Mouse (Mus musculus) CD4-positive helper T cell, adult 2 months (primary cell): ENCODE data around the gene Pafah2.
A peak's percentile ranks its signal among the peaks of the same experiment; 100 is the strongest.

Experiments
- DNase-seq: peaks from one replicate; pipeline ENCODE4 v3.0.0-alpha.2; 2012; ENCODE audit warnings: low read depth, missing footprints, low spot score

Pafah2 gene

DNA sequence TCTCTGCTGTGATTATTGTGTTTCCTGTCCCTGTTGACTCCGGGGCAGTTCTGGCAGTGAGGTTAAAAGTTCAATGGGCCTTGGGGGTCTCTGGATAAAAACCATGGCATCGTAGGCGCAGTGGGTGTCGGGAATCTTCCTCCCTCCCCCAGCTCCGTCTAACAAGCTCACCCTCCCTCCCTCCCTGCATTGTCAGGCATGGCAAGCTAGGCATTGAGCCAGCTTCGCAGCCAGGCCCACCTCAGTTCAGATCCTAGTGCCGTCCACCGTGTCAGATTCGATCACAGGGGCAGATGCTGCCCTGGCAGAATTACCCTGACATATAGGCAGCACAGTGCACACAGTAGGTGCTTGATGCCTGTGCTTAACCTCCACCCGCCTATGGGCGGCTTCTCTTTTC, 25.9 kb downstream of the Pafah2 start:
- no peak for DNase-seq

DNA sequence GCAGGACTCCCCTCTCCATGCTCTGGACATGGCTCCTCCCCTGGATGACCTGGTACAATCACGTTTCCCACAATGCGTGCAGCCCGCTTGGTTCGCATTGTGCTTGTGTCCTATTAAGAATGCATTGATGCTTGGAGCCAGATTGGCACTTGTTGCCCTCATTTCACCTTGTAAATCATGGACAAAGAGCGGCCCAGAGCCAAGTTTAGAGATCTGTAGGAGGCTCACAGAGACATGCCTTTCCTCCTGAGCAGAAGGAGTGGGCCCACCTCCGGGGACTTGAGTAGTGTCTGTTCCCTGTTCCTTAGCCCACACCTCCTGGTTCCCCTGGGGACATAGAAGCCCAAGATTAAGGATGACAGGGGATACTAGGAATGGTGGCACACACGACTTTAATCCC, 27.8 kb downstream of the Pafah2 start:
- DNase-seq, result no peak

DNA sequence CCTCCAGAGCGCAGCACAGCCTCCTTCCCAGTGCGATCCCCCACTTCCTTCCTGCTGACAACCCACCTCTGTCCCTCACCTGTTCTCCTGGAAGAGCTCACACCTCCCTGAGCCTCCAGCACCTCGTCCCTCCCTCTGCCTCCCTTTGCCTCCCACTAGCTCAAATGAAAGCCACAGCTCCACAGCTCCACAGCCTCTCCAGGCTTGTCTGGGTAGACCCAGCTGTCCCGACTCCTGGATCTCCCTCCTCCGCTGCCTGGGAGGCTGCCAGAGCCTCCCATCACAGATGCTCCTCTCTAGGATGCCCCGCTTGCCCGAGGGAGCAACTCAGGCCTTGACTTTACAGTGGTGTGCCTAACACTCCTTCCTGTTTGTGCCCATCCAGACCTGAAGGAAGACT, 29.0 kb downstream of the Pafah2 start:
- DNase-seq, result no peak

DNA sequence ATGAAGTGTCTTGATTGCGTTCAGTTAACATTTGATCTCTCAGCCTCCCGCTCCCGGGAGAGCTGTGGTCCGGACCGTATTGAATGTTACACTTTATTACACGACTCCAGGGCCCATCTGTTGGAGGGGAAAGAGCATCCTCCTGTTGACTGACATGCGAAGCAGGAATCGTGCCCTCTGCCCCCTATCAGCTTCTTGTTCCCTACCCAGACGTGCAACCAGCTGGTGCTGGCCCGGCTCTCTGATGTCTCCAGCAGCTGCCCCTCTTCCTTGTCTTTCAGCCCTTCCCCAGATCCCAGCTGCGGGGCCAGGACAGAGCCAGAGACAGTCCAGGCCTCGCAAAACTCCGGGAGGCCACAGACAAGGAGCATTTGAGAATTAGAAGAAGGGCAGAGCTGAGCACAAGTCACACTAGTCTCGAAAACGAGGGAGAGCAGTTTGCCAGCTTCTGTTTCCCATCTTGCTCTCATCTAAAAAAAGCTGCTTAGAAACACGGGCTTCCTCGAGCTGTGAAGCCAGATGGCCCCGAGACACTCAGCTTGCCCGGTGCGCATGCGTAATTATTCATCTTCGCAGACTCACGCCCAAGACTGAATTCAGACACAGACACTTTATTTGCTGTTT, 34.4 kb downstream of the Pafah2 start:
- DNase-seq, result no peak

DNA sequence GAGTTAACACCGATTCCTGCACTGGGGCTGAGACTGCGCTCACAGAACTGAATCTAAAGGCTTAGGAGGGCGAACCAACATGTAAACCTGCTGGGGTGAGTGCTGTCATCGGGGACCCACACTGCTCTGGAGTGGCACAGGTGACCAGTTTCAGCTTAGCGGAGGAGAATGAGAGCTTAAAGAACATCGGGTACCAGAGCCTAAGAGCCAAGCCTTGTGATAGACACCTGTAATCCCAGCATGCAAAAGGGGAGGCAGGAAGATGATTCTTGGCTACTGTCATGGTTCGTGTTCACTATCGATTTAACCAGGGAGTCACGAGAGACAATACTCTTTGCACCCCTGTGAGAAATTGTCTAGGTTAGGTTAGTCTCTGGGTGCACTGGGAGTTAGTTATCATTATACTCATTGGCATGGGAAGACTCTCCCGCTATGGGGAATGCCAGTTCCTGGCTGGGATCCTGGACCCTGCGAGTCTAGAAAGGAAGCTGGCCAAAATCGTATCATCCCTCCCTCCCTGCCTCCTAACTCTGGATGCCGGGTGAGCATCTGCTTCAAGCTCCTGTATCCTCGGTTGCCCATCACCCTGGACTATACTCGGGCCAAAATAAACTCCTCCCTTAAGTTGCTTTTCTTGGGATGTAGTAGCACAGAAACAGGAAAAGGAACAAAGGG, 36.7 kb downstream of the Pafah2 start:
- no peak for DNase-seq

DNA sequence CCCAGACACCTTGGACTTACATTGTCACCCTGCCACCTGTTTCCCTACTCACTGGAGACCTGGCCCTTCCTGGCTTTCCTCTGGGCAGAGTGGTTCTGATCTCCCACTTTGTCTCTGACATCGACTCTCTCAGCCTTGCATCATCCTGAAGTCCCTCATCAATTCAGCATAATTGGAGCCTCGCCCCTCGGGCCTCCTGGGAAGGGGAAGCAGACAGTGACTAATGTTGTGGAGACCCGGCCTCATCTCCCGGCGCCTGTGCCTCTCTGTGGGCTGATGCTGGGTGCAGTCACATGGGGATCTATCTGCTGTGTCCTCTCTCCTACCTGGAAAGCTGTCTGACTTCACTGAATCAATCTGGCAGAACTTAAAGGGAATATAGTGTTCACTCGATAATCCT, 40.1 kb downstream of the Pafah2 start:
- DNase-seq, result no peak

DNA sequence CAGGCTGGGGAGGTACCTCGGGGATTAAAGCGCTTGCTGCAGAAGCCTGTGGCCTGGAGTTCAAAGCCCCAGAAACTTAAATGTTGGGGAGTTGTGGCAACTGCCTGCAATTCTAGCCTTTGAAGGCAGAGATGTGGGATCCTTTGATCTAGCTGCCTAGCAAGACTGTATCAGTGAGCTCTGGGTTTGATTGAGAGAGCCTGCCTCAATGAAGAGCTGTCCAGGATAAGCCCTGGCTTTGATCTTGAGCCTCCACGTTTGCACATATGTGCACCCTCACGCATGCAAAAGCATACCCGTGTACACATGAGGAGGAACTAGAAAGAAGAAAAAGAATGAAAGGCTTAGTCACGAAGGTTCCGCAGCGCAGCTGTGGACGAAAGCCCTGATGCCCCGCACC, 40.5 kb downstream of the Pafah2 start:
- peak; percentile 37 for DNase-seq

DNA sequence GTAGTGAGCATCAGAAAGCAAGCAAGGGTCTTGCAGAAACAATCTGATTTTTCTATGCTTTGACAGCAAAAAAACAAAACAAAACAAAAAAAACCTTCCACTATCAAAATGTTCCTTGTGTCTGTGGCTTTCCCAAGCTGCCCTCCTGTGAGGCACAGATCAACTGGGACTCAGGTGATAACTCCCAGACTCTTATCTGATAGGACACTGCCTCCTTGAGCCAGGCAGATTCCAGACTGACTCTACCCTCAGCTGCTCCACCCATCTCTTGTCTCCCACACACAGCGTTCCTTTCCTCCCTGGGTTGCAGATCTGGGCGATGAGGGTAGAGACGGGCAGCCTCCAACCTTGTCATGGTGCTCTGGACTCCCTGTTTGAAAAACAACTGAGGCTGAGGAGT, 43.0 kb downstream of the Pafah2 start:
- DNase-seq, result no peak

DNA sequence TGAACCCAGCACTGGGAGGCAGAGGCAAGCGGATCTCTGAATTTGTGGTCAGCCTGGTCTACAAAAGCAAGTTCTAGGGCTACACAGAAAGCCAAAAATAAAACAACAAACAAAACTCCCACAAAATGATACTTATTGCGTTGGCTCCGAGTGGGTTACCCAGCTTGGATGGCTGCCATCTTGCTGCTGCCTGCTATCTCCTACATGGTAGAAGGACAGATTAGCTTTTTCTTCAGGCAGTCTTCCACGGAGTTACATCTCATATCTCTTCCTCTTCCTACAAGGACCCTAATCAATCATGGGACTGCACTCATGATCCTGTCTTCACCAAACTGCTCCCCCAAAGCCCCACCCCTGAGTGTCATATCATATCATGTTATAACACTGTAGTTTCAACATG, 43.8 kb downstream of the Pafah2 start:
- DNase-seq, result no peak

DNA sequence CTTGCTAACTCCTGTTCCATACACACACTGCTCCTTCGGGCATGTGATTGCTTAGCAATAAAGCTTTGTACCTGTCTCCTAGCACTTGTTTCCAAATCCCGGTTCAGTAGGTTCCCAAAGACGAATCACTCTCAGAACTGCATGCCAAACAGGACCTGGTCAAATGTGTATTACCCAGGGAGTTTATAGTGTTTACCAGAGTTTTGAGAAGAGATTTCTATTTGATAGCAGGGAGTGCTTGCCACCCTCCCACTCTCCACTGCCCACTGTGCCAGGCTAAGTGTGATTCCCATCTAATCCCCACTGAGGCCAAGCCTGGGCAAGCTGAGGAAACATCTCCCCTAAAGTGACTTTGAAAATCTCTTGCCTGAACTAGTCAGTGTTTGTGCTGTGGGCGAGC, 46.1 kb downstream of the Pafah2 start:
- no peak for DNase-seq

DNA sequence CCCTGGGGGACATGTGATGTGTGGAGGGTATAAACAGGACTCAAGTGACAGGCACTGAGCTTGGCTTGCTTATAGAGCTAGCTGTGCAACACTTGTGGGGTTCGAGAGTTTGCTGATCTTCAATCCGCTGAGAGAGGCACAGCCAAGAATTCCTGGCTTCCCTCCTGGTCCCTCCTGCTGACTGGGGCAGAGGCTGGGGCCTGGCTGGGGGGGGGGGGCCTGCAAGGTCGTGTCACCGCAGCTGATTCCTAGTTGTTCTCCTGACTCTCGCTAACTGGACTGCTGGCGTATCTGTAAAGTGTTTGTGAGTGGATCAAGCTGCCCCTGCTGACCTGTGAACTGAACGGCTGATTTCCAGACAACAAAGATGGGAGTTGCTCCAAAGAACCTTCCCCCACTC, 47.5 kb downstream of the Pafah2 start:
- DNase-seq, result no peak

DNA sequence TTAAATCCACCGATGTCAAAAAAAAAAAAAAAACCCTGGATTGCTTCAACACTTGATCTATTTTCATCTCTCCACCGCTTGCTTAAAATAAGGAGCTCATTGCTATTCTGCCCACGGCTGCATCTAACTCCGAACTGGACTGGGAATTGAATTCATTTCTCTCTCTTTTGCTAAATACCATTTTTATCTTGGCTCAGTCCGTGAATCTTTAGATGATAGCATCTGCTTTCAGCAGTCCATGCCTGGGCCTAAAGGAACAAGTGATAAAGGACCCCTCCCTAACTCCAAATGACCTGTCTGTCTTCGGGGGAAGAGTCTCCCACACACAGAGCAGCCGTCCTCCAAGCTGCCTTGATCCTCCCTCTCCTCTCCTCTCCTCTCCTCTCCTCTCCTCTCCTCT, 48.8 kb downstream of the Pafah2 start:
- no peak for DNase-seq

DNA sequence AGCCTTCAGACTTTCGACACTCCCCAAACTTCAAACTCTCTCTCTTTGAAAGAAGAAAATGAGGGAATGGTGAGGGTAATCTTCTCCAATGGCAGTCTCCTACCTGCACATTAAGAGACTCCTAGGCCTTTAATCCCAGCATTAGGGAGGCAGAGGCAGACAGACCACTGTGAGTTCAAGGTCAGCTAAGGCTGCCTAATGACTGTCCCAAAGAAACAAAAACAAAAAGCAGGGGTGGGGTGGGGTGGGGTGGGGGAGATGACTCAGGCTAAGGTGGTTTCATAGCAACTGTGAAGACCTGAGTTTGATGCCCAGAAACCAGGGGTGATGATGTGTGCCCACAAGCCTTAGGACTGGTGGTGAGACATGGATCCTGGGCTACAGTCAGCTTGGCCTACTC, 49.4 kb downstream of the Pafah2 start:
- DNase-seq, result no peak

DNA sequence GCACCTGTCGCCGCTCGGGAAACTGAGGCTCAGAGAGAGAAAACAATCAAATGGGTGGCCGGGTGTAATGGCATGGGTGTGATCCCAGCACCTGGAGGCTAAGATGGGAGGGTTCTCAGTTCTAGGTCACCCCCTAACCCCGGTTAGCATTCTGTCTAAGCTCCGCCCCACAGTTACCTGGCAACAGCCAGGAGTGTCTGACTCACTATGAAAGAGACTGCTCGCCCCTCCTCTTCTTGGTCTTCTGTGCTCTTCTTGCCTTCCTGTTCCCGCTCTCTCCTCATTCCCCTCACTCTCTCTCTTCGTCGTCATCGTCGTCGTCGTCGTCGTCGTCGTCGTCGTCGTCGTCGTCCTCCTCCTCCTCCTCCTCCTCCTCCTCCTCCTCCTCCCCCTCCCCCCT, 51.8 kb downstream of the Pafah2 start:
- no peak for DNase-seq

DNA sequence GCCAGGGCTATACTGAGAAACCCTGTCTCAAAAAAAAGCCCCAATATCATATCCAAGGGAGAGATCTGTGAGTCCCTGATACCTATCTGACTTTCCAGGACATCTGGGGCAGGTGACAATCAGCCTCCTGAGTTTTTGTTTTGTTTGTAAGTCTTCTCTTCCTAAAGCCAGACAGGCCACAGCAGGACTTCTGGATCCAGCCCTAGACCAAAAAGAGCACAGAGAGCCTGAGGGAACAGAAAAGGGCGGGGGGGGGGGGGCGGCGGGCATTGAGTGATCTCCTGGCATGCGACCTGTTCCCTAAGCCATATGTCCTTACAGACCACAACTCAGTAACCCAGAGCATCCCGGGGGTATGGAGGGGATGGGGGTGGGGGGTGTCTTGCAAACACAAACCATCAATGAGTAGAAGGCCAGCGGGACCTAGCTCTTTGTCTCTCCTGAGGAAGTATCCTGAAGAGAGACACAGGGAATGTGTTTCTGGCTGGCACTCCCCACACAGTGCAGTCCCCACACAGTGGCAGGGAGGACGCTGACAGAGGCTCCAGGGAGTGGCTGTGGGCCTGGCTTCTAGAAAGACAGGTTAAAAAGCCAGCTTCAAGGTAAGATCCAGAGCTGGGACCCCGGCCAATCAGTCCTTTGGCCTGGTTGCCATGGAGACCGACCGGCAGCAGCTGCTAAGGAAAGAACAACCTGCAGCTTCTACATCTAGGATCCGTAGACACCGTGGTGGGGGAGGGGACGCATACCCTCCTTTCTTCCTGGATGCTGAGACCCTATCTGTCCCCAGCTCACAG, 53.7 kb downstream of the Pafah2 start:
- no peak for DNase-seq

DNA sequence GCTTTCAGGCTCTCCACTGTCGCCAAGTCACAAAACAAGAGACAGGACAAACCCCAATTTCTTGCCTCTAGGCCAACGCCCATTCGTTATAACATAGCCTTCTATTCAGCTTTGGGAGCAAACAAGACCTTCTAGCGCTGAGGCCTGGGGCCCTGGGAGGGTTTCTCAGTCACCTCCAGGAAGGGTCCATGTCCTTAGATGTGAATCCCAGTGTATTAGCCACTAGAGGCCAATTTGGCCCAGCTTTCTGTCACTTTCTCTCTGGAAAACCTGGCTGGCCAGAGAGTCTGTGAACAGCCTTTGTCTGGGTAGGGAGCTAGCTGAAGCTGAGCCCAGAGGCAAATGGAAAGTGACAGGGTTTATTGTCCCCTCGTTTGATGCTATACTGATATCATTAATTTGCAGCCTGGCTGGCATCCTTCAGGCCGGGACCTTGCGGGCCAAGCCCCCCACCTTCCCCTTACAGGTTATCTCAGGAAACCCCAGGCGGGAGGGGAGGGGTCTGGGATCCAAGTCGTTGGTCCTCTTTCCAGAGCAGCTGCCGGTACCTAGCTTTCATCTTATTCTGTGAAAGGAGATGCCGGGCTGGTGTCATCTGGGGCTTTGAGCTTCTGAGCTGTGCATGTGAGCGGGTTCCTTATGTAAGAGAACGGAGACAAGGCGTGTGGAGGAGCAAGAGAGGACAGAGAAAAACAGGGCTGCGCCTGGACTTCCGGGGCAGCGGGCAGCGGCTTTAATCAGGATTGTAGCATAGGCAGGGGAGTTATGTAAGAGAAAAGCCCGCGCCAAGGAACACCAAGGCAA, 54.5 kb downstream of the Pafah2 start:
- no peak for DNase-seq

DNA sequence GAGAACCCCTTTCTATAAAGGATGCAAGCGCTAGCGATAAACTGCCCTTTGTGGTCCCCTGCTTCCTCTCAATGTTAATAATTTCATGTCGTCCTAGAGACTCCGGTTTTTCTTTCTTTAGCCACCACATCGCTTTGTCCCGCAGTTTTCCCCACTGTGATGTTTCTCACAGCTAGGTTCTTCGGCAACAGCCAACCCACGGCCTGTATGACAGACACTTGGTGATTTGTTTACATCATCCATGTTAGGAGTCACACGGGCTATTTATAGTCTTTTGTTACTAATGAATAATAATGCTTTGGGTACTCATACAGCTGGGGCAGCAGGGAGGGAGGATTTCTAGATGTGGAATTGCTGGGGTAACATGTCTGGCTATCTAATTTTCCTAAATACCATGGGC, 55.4 kb downstream of the Pafah2 start:
- DNase-seq, result no peak

DNA sequence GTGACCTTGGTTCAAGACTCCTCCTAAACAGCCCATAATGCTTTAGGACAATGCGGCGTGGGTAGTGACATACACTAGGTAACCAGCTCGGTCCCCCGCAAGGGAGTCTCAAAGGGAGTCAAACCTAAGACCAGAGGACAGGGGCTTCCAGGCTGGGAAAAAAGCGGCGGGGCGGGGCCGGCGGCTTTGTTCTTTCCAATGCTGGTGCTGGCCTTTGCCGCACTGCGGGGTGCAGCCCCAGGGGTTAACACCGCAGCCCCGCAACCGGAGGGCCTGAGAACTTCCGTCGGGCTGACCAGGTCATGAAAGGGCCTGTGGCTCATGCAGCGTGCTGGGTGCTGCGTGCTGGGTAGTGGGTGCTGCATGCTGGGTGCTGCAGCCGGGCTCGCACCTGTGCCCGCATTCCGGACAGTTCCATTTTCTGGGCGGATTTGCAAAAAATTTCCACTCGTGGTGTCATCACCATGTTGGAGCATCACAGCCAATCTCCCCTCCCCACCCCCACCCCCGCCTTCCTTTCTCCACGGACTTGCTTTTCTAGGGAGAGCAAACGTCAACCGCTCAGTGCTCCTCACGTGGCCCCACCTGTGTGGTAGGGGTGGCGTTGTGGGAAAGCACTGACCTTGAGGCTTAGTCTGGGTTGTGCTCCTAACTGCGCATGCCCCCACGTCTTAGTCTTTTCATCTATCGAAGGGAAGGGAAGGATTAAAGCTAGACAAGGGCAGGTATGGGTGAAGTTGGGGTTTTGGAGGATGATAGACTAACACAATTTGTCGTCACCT, 57.7 kb downstream of the Pafah2 start:
- DNase-seq, result no peak

DNA sequence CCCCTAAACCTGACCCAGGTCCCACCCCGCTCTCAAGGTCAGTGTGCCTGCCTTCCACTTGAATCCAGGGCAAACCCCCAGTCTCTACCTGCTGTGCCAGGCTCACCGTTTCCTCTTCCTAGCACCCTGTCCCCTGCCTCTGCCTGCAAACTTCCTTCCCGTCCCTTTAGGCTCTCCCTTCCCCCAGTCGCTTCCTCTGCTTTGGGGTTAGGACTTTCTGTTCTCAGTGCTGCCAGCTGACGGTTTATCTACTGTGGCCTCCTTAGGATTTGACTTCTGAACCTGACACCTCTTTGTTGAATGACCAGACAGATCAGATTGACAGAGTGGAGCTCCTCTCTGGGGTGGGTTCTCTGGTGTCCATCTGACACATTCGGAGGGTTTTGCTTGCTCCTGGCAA, 59.2 kb downstream of the Pafah2 start:
- no peak for DNase-seq

DNA sequence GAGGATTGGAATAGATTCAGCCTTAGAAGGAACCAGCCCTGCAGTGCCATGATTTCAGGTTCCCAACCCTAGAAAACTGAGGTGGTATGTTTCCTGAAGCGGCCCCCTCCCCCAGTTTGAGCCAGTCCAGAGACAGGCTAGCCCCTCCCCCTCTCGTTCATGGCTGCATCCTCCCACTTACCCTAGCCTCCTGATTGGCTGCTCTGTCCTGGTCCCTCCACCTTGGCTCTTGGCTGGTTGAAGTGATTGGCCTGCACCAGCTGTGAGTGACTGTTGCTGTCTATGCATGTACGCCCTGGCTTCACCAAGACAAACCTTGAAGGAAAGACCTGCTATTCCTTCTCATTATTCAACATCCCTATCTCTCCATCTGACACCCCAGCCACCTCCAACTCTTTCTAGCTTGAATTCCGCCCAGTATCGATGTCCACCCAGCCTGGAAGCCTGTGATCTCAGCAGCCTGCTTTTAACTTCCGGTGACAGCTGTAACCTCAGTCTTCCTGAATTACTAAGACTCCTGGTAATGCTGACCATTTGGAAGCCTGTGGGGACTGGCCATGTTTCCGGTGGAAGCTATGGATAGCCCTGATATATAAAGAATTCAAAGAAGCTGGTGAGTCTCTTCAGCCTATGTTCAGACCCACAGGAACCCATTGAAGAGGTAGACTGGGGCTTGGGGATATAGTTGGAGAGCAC, 61.2 kb downstream of the Pafah2 start:
- DNase-seq, result no peak

DNA sequence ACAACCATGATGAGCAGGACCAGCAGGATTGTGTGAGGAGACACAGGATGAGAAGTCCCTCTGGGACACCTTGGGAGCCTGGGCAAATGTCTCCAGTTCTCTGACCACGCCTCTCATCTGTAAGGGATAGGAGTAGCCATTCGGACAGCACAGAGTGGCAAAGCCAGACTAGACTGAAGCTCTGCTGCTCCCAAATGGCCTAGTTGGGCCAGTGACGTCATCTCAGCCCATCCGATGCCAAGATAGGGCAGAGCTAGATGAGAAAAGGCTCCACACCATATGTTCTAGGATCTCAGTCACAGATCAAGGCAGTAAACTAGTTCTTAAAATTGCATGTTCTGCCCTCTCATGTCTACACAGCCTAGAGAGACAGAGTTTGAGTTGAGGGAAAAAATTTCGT, 62.7 kb downstream of the Pafah2 start:
- no peak for DNase-seq
